In the genomic region with DNA sequence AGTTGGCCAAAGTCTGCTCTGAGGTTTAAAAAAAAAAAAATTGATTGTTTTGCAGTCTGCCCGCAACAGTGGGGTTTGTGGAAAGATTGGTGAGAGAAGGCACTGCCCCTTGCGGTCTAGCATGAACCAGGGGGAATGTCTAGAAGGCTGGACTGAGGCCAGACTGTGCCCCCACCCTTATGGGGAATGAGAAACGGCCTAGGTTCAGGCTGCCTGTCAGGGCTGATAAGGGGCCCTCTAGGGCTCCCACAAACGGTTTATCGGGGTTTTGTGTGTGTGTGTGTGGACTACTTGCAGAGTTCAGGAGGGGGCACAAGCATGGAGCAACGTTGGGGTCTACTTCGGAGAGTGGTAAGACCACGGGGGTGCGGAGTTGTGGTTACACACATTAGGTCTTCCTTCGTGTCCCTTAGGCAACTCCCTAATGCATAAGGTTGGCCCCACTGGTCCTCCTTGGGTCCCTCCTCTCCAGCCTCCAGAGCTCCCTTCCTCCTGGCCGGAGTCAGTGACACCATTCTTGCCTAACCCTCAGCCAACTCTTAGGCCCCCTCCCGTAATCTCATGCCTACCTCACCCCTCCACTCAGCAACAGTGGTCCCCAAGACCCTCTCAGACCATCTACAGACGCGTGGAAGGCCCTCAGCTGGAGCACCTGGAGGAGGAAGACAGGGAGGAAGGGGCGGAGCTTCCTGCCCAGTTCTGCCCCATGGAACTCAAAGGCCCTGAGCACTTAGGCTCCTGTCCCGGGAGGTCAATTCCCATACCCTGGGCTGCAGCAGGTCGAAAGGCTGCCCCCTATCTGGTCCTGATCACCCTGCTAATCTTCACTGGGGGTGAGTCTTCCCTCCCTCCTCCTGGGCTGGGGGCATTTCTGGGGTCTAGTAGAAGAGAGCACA, we compare ENCODE assay signal across 15 mouse cellular contexts. TPM values are rescaled to one million over a fixed set of nuclear protein-coding genes. Genes with fewer than 3 reads are reported as not detected.
A peak's percentile ranks its signal among the peaks of the same experiment; 100 is the strongest.
DNase-seq lines count a peak whose midpoint lies in the region; ATAC-seq lines count a peak whose summit lies in the region.
"Had no signal": no experiment of that assay in that cellular context is flagged by ENCODE, and none has a peak within 500 bp of the region (broad histone marks: within the 10 kb centered on the region; RNA-seq: fewer than 3 reads in every experiment).

No protein-coding gene starts in this region.

- no peaks in the 10 kb centered on the region for H3K9me3 ChIP-seq in heart, embryonic 10.5 days
- no peaks in the 10 kb centered on the region for H3K9me3 ChIP-seq in midbrain, embryonic 13.5 days
- H3K9me3 ChIP-seq in midbrain, embryonic 11.5 days (ENCODE audit: control insufficient read depth, low read length): no peaks in the 10 kb centered on the region
- H3K9me3 ChIP-seq: limb, embryonic 10.5 days had no signal

- peak overlapping the region; percentile 54; the same call in 1 of the 2 replicates for H3K27ac ChIP-seq in heart, embryonic 10.5 days
- no peak overlapping the region for H3K27ac ChIP-seq in midbrain, embryonic 13.5 days
- no peak overlapping the region for H3K27ac ChIP-seq in midbrain, embryonic 11.5 days (ENCODE audit: low read depth, low read length)
- H3K27ac ChIP-seq: limb, embryonic 10.5 days had no signal

- no peak overlapping the region for H3K4me2 ChIP-seq in midbrain, embryonic 13.5 days (replicated peaks)
- H3K4me2 ChIP-seq in midbrain, embryonic 11.5 days: no peak overlapping the region

- H3K4me1 ChIP-seq in heart, embryonic 10.5 days: peaks cover 17% of the 10 kb centered on the region
- H3K4me1 ChIP-seq in midbrain, embryonic 13.5 days (replicated peaks): peaks cover 7% of the 10 kb centered on the region
- peaks cover 7% of the 10 kb centered on the region for H3K4me1 ChIP-seq in midbrain, embryonic 11.5 days (ENCODE audit: control insufficient read depth, insufficient read depth, low read length)

- 72% methylated on average over 17 of the region's 17 CpGs for WGBS in heart, embryonic 10.5 days
- 82% methylated on average over 17 of the region's 17 CpGs for WGBS in midbrain, embryonic 13.5 days
- WGBS in midbrain, embryonic 11.5 days: 78% methylated on average over 17 of the region's 17 CpGs

- DNase-seq in heart, embryonic 10.5 days (ENCODE audit: low spot score): peak; percentile 89
- DNase-seq in heart, adult 9 months (ENCODE audit: low spot score in 2 of 2): no peak
- no peak for DNase-seq in midbrain, embryonic 11.5 days (ENCODE audit: low spot score, missing footprints)
- DNase-seq in liver: peak; percentile 90
- peak; percentile 70 to 73 for DNase-seq in spleen, postnatal 10 days (ENCODE audit: low spot score in 2 of 2)
- DNase-seq in layer of hippocampus, adult 9-11 months: no peak
- DNase-seq in kidney, adult 11 months: no peak
- DNase-seq: forebrain, postnatal 0 days; kidney, postnatal 10 days had no signal

- H3K4me3 ChIP-seq in heart, embryonic 10.5 days: 0 out of 2 replicates have a peak overlapping the region, but pooled peaks have one; percentile 27
- H3K4me3 ChIP-seq in midbrain, embryonic 13.5 days (replicated peaks): no peak overlapping the region
- no peak overlapping the region for H3K4me3 ChIP-seq in midbrain, embryonic 11.5 days (ENCODE audit: low read depth, low read length)
- H3K4me3 ChIP-seq: limb, embryonic 10.5 days had no signal

- no peak overlapping the region for H3K9ac ChIP-seq in midbrain, embryonic 13.5 days (replicated peaks)
- H3K9ac ChIP-seq in midbrain, embryonic 11.5 days (ENCODE audit: low read length): no peak overlapping the region
- H3K9ac ChIP-seq: forebrain, postnatal 0 days had no signal

- H3K36me3 ChIP-seq in heart, embryonic 10.5 days: no peaks in the 10 kb centered on the region
- peaks cover 16% of the 10 kb centered on the region; the same call in 1 of the 2 replicates for H3K36me3 ChIP-seq in midbrain, embryonic 13.5 days
- H3K36me3 ChIP-seq in midbrain, embryonic 11.5 days (ENCODE audit: control insufficient read depth, insufficient read depth, low read length): no peaks in the 10 kb centered on the region
- H3K36me3 ChIP-seq: limb, embryonic 10.5 days had no signal

- 0 out of 2 replicates have a peak, but pooled peaks have one; percentile 27 for ATAC-seq in midbrain, embryonic 13.5 days
- no peak for ATAC-seq in midbrain, embryonic 11.5 days (ENCODE audit: low FRiP score)
- ATAC-seq: forebrain, postnatal 0 days; midbrain, embryonic 16.5 days had no signal

- H3K27me3 ChIP-seq in heart, embryonic 10.5 days (ENCODE audit: insufficient read depth, poor library complexity, severe bottlenecking): peaks cover 53% of the 10 kb centered on the region
- peaks cover 4% of the 10 kb centered on the region; the same call in 1 of the 2 replicates for H3K27me3 ChIP-seq in midbrain, embryonic 13.5 days
- no peaks in the 10 kb centered on the region for H3K27me3 ChIP-seq in midbrain, embryonic 11.5 days (ENCODE audit: control insufficient read depth, insufficient read depth, low read length)

RNA-seq across cellular contexts. Expression of gene Tfr2, which starts 1.3 kb away (rescaled TPM):
- polyA plus RNA-seq in heart, embryonic 10.5 days (2016; fragmentation: Nextera tagmentation; extraction: Ambion mirVana): 4.0 and 4.9 TPM in 2 replicates
- 2.4 and 3.6 TPM in 2 replicates for polyA plus RNA-seq in midbrain, embryonic 13.5 days (2015; fragmentation: Nextera tagmentation; extraction: Ambion mirVana)
- 2.0 and 2.1 TPM in 2 replicates for polyA plus RNA-seq in midbrain, embryonic 11.5 days (2014; fragmentation: Nextera tagmentation; extraction: Ambion mirVana)

RNA-seq across cellular contexts. Expression of gene Actl6b, which starts 17.6 kb away (rescaled TPM):
- polyA plus RNA-seq in heart, embryonic 10.5 days (2016; fragmentation: Nextera tagmentation; extraction: Ambion mirVana): 0.07 TPM in 1 of 2 replicates, not detected in the other
- 231 and 235 TPM in 2 replicates for polyA plus RNA-seq in midbrain, embryonic 13.5 days (2015; fragmentation: Nextera tagmentation; extraction: Ambion mirVana)
- polyA plus RNA-seq in midbrain, embryonic 11.5 days (2014; fragmentation: Nextera tagmentation; extraction: Ambion mirVana): 30.6 and 31.1 TPM in 2 replicates
- polyA plus RNA-seq: heart, postnatal 0 days; limb, embryonic 10.5 days had no signal

RNA-seq across cellular contexts. Expression of gene Mospd3, which starts 29.9 kb away (rescaled TPM):
- 14.3 and 16.0 TPM in 2 replicates for polyA plus RNA-seq in heart, embryonic 10.5 days (2016; fragmentation: Nextera tagmentation; extraction: Ambion mirVana)
- 37.6 and 43.1 TPM in 2 replicates for polyA plus RNA-seq in midbrain, embryonic 13.5 days (2015; fragmentation: Nextera tagmentation; extraction: Ambion mirVana)
- polyA plus RNA-seq in midbrain, embryonic 11.5 days (2014; fragmentation: Nextera tagmentation; extraction: Ambion mirVana): 19.0 and 19.8 TPM in 2 replicates

RNA-seq across cellular contexts. Expression of gene Gnb2, which starts 37.6 kb away (rescaled TPM):
- polyA plus RNA-seq in heart, embryonic 10.5 days (2016; fragmentation: Nextera tagmentation; extraction: Ambion mirVana): 287 and 294 TPM in 2 replicates
- 520 and 545 TPM in 2 replicates for polyA plus RNA-seq in midbrain, embryonic 13.5 days (2015; fragmentation: Nextera tagmentation; extraction: Ambion mirVana)
- polyA plus RNA-seq in midbrain, embryonic 11.5 days (2014; fragmentation: Nextera tagmentation; extraction: Ambion mirVana): 432 and 501 TPM in 2 replicates

RNA-seq across cellular contexts. Expression of gene Epo, which starts 37.9 kb away (rescaled TPM):
- 0.28 and 2.3 TPM in 2 replicates for polyA plus RNA-seq in heart, embryonic 10.5 days (2016; fragmentation: Nextera tagmentation; extraction: Ambion mirVana)
- polyA plus RNA-seq in midbrain, embryonic 13.5 days (2015; fragmentation: Nextera tagmentation; extraction: Ambion mirVana): not detected in 2 replicates
- 0.72 and 1.4 TPM in 2 replicates for polyA plus RNA-seq in midbrain, embryonic 11.5 days (2014; fragmentation: Nextera tagmentation; extraction: Ambion mirVana)
- polyA plus RNA-seq: brain, embryonic 14.5 days; forebrain, postnatal 0 days; heart, postnatal 0 days; midbrain, embryonic 16.5 days; stomach, embryonic 16.5 days had no signal

Comparison
In these comparisons a context has a peak if more than half of its experiments do, and no peak if none do; other contexts are left out.
1. DNase-seq: peak in heart, embryonic 10.5 days (single experiment), liver (single experiment) and spleen, postnatal 10 days (2 of 2); none in heart, adult 9 months (0 of 2), midbrain, embryonic 11.5 days (single experiment), layer of hippocampus, adult 9-11 months (single experiment) and kidney, adult 11 months (single experiment).
2. RNA of gene Actl6b, which starts 17.6 kb away (polyA plus RNA-seq): 231 to 235 TPM in midbrain, embryonic 13.5 days and 30.6 to 31.1 TPM in midbrain, embryonic 11.5 days; 0.07 TPM in heart, embryonic 10.5 days; every median in the first group is over 10 times any median in the second.